Mouse (Mus musculus) liver, adult 2 months (tissue): ENCODE measurements around the gene Cdh9. TPM values are rescaled to one million over a fixed set of nuclear protein-coding genes. Genes with fewer than 3 reads are reported as not detected.

Experiments used
- DNase-seq: peaks from one replicate; pipeline ENCODE4 v3.0.0-alpha.2; 2011; ENCODE audit warnings: low read depth, low spot score; ENCODE audit errors: extremely low read depth
- H3K27ac ChIP-seq: fragments of 200-500 bp; replicated peaks from 2 replicates; pipeline ENCODE4 v1.5.1; 2012; ENCODE audit warnings: low read depth, mild to moderate bottlenecking, control low read depth, inconsistent platforms, low read length; ENCODE audit not compliant: insufficient read depth
- H3K27me3 ChIP-seq: fragments of 200-500 bp; 2 replicates; pipeline ENCODE4 v1.6.1; 2012; ENCODE audit warnings: mild to moderate bottlenecking, moderate library complexity, low read length, inconsistent platforms; ENCODE audit not compliant: control insufficient read depth, insufficient read depth
- H3K36me3 ChIP-seq: fragments of 200-500 bp; 2 replicates; pipeline ENCODE4 v1.6.1; 2012; ENCODE audit warnings: low read length, inconsistent platforms; ENCODE audit not compliant: control insufficient read depth, insufficient read depth
- H3K4me1 ChIP-seq: fragments of 200-500 bp; 2 replicates; pipeline ENCODE4 v1.6.1; 2011; ENCODE audit warnings: low read length; ENCODE audit not compliant: control insufficient read depth, insufficient read depth
- H3K4me3 ChIP-seq: fragments of 200-500 bp; 2 replicates; pipeline ENCODE4 v1.5.1; 2011; ENCODE audit warnings: low read depth, mild to moderate bottlenecking, control low read depth, low read length, moderate library complexity; ENCODE audit not compliant: insufficient read depth
- H3K79me2 ChIP-seq: fragments of 200-500 bp; 2 replicates; pipeline ENCODE4 v1.6.1; 2012; ENCODE audit warnings: inconsistent platforms, mild to moderate bottlenecking, low read length, moderate library complexity; ENCODE audit not compliant: control insufficient read depth, insufficient read depth
- H3K9ac ChIP-seq: fragments of 200-500 bp; 2 replicates; pipeline ENCODE4 v1.6.1; 2012; ENCODE audit warnings: low read depth, mild to moderate bottlenecking, control low read depth, inconsistent platforms, low read length
- CTCF ChIP-seq: fragments of 200-500 bp; IDR thresholded peaks from 2 replicates; pipeline ENCODE4 v1.5.1; 2011; ENCODE audit warnings: low read depth, low read length, control low read depth
- POLR2A ChIP-seq: fragments of 200-500 bp; IDR thresholded peaks from 2 replicates; pipeline ENCODE4 v1.6.1; 2011; ENCODE audit warnings: low read length, control low read depth; ENCODE audit not compliant: insufficient read depth; ENCODE audit errors: extremely low read depth
- WGBS: fragments of 180-500 bp; shearing (Covaris S2); methylation state at CpG from one replicate; pipeline ENCODE4 v1.1.7; 2018; 5-methylcytosine and 5-hydroxymethylcytosine counted together
- polyA plus RNA-seq: library from polyadenylated mRNA; depleted of rRNA; stranded (reverse); fragments of >200 nt; gene quantifications from 2 replicates; pipeline ENCODE4 v1.2.3, GENCODE M21; 2012
- total RNA-seq: library from RNA; depleted of rRNA; stranded (reverse); fragments of >200 nt; gene quantifications from 2 replicates; pipeline ENCODE4 v1.2.3, GENCODE M21; 2014

Gene Cdh9
- total and polyA plus RNA-seq, 2 experiments = not detected

GRCm38 (mm10) chr15:16834761-16835160 lies 106.2 kb downstream of the Cdh9 start:
- no peaks in the 10 kb centered on the region for H3K27me3 ChIP-seq
- 89% methylated on average over 1 of the region's 1 CpGs for WGBS
- no peak overlapping the region for H3K27ac ChIP-seq
- no peaks in the 10 kb centered on the region for H3K4me1 ChIP-seq
- no peak for TF ChIP-seq POLR2A
- TF ChIP-seq CTCF = no peak
- no peaks in the 10 kb centered on the region for H3K36me3 ChIP-seq
- no peak overlapping the region for H3K9ac ChIP-seq
- H3K79me2 ChIP-seq = no peaks in the 10 kb centered on the region
- no peak overlapping the region for H3K4me3 ChIP-seq
- no peak for DNase-seq

DNA sequence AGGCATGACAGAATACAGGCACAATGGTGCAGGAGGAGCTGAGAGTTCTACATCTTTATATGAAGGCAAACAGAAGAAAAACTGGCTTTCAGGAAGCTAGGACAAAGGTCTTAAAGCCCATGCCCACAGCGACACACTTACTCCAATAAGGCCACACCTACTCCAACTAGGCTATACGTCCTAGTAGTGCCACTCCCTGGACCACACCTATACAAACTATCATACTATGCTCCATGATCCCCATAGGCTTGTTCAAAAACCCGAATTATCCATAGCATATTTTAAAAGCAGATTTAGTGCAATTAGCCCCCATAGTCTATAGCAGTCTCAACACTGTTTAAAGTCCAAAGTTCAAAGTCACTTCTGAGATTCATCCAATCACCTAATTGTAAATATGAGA lies 154.0 kb downstream of the Cdh9 start:
- no peaks in the 10 kb centered on the region for H3K27me3 ChIP-seq
- H3K27ac ChIP-seq = no peak overlapping the region
- 81% methylated on average over 3 of the region's 3 CpGs for WGBS
- TF ChIP-seq POLR2A (no peak), CTCF (no peak)
- H3K4me1 ChIP-seq = no peaks in the 10 kb centered on the region
- no peak overlapping the region for H3K4me3 ChIP-seq
- no peak overlapping the region for H3K9ac ChIP-seq
- no peaks in the 10 kb centered on the region for H3K79me2 ChIP-seq
- peak; percentile 36 for DNase-seq
- no peaks in the 10 kb centered on the region for H3K36me3 ChIP-seq

DNA sequence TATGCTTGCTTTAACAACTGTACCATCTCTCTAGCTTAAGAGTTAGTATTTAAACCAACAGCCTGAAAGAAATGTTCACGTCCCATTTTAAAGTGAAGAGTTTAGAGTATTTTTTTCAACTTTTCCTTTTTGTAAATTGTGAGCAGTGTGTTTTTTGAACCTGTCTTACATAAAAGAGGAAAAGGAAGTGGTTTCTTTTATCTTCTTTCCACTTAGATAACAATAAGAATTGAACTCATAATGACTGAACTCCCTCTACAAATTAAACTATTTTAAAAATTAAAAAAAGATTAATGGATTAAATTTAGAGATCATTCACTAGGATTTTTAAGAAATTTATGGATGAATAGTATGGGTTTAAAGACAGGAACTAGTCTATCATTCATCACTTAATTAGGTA lies 168.1 kb downstream of the Cdh9 start:
- H3K36me3 ChIP-seq = no peaks in the 10 kb centered on the region
- no peaks in the 10 kb centered on the region for H3K79me2 ChIP-seq
- H3K4me1 ChIP-seq = no peaks in the 10 kb centered on the region
- no peaks in the 10 kb centered on the region for H3K27me3 ChIP-seq
- no peak overlapping the region for H3K27ac ChIP-seq
- 78% methylated on average over 1 of the region's 1 CpGs for WGBS
- TF ChIP-seq POLR2A (no peak), CTCF (no peak)
- H3K4me3 ChIP-seq = no peak overlapping the region
- H3K9ac ChIP-seq = no peak overlapping the region
- DNase-seq = no peak
